Mouse (Mus musculus): ENCODE measurements around the gene Sh3yl1. TPM values are rescaled to one million over a fixed set of nuclear protein-coding genes. Genes with fewer than 3 reads are reported as not detected.

Sh3yl1 gene
- total and polyA plus RNA-seq, 3 experiments = 0.28 to 1.0 (median 0.59) TPM

GRCm38 (mm10) chr12:30897039-30897438, 14.4 kb upstream of the Sh3yl1 start:
- Histone ChIP-seq H3K4me2 (ENCODE audit: insufficient read depth, low read depth, poor library complexity, severe bottlenecking) (no peak overlapping the region), H3K27me3 (replicated peaks) (no peaks in the 10 kb centered on the region), H3K9me3 (replicated peaks; ENCODE audit: low read length) (no peaks in the 10 kb centered on the region), H3K27ac (ENCODE audit: insufficient read depth, low read depth) (no peak overlapping the region), H3K36me3 (replicated peaks in 1 of 2; ENCODE audit: control insufficient read depth in 1 of 2, insufficient read depth in 1 of 2, low read length in 1 of 2) (peaks cover 15 to 48% of the 10 kb centered on the region in 2 experiments), H3K4me3 (replicated peaks in 1 of 3; ENCODE audit: low read depth in 2 of 3, low read length in 2 of 3, poor library complexity in 1 of 3) (no peak overlapping the region), H3K4me1 (ENCODE audit: control insufficient read depth in 1 of 2, insufficient read depth in 2 of 2) (peaks cover 0 to 2% of the 10 kb centered on the region in 2 experiments; a peak in 1 of 4 replicates), H3K9ac (ENCODE audit: insufficient read depth, low read depth) (no peak overlapping the region), H3K79me2 (replicated peaks; ENCODE audit: control insufficient read depth, extremely low read depth, insufficient read depth, poor library complexity, severe bottlenecking) (peaks cover 3% of the 10 kb centered on the region; the same call in 1 of the 2 replicates)
- dilution Hi-C loops (cut with MboI; ENCODE audit: extremely low pct_ligation_motif_present, extremely low pct_unique_long_range_greater_than_20kb, low sequenced_read_pairs) (no loop called here), in situ Hi-C loops (cut with MboI; ENCODE audit: low pct_ligation_motif_present, low pct_unique_long_range_greater_than_20kb, low sequenced_read_pairs) (no loop called here)
- no peak for TF ChIP-seq NRF1 (IDR thresholded peaks at IDR 0.05; ENCODE audit: low read depth, low read length)
- no peak for TF ChIP-seq RAD21 (IDR thresholded peaks at IDR 0.05; ENCODE audit: low read depth, low read length)
- TF ChIP-seq ZKSCAN1 (IDR thresholded peaks at IDR 0.05; ENCODE audit: borderline replicate concordance, low read depth, low read length) = no peak
- TF ChIP-seq JUN (IDR thresholded peaks at IDR 0.05; ENCODE audit: insufficient read depth, low read depth, low read length) = no peak
- no peak for TF ChIP-seq E2F4 (IDR thresholded peaks at IDR 0.05; ENCODE audit: insufficient replicate concordance, low read depth, low read length)
- TF ChIP-seq NELFE (IDR thresholded peaks at IDR 0.05; ENCODE audit: low read depth, low read length) = no peak
- TF ChIP-seq IRF4 (IDR thresholded peaks at IDR 0.05; ENCODE audit: low read depth, low read length) = no peak
- TF ChIP-seq TCF12 (IDR thresholded peaks at IDR 0.05; ENCODE audit: low read depth, low read length) = no peak
- TF ChIP-seq ZMIZ1 (IDR thresholded peaks at IDR 0.05; ENCODE audit: low read depth, low read length) = no peak
- no peak for TF ChIP-seq POLR2AphosphoS2 (IDR thresholded peaks at IDR 0.05; ENCODE audit: low read depth, low read length)
- no peak for TF ChIP-seq CHD1 (IDR thresholded peaks at IDR 0.05; ENCODE audit: low read depth, low read length)
- no peak for DNase-seq (ENCODE audit: extremely low read depth)

- Histone ChIP-seq H3K27ac (ENCODE audit: insufficient read depth, low read depth) (no peak overlapping the region), H3K36me3 (replicated peaks in 1 of 2; ENCODE audit: control insufficient read depth in 1 of 2, insufficient read depth in 1 of 2, low read length in 1 of 2) (peaks cover 11 to 38% of the 10 kb centered on the region in 2 experiments), H3K9me3 (replicated peaks; ENCODE audit: low read length) (no peaks in the 10 kb centered on the region), H3K4me2 (ENCODE audit: insufficient read depth, low read depth, poor library complexity, severe bottlenecking) (no peak overlapping the region), H3K4me1 (ENCODE audit: control insufficient read depth in 1 of 2, insufficient read depth in 2 of 2) (peaks cover 3 to 43% of the 10 kb centered on the region in 2 experiments; a peak in 3 of 4 replicates), H3K9ac (ENCODE audit: insufficient read depth, low read depth) (no peak overlapping the region), H3K27me3 (replicated peaks) (peaks cover 13% of the 10 kb centered on the region), H3K4me3 (replicated peaks in 1 of 3; ENCODE audit: low read depth in 2 of 3, low read length in 2 of 3, poor library complexity in 1 of 3) (no peak overlapping the region), H3K79me2 (replicated peaks; ENCODE audit: control insufficient read depth, extremely low read depth, insufficient read depth, poor library complexity, severe bottlenecking) (peaks cover 31% of the 10 kb centered on the region)
- no peak for DNase-seq (ENCODE audit: extremely low read depth)
- in situ Hi-C loops (cut with MboI; ENCODE audit: low pct_ligation_motif_present, low pct_unique_long_range_greater_than_20kb, low sequenced_read_pairs) = no loop called here
- dilution Hi-C loops (cut with MboI; ENCODE audit: extremely low pct_ligation_motif_present, extremely low pct_unique_long_range_greater_than_20kb, low sequenced_read_pairs) = no loop called here
- TF ChIP-seq NRF1 (IDR thresholded peaks at IDR 0.05; ENCODE audit: low read depth, low read length) = no peak
- no peak for TF ChIP-seq IRF4 (IDR thresholded peaks at IDR 0.05; ENCODE audit: low read depth, low read length)
- no peak for TF ChIP-seq MYC (IDR thresholded peaks at IDR 0.05; ENCODE audit: low read depth, low read length)
- TF ChIP-seq MAFK (IDR thresholded peaks at IDR 0.05; ENCODE audit: insufficient replicate concordance, low read length) = no peak
- no peak for TF ChIP-seq KAT2A (IDR thresholded peaks at IDR 0.05; ENCODE audit: insufficient replicate concordance, low read length)
- TF ChIP-seq TBP (conservative IDR thresholded peaks at IDR 0.05; ENCODE audit: low read depth, low read length) = no peak
- TF ChIP-seq RCOR1 (conservative IDR thresholded peaks at IDR 0.05; ENCODE audit: low read depth, low read length) = no peak
- TF ChIP-seq E2F4 (IDR thresholded peaks at IDR 0.05; ENCODE audit: insufficient replicate concordance, low read depth, low read length) = no peak
- TF ChIP-seq ZKSCAN1 (IDR thresholded peaks at IDR 0.05; ENCODE audit: borderline replicate concordance, low read depth, low read length) = no peak
- TF ChIP-seq NELFE (IDR thresholded peaks at IDR 0.05; ENCODE audit: low read depth, low read length) = no peak
- TF ChIP-seq CHD1 (IDR thresholded peaks at IDR 0.05; ENCODE audit: low read depth, low read length) = no peak
- TF ChIP-seq MAZ (IDR thresholded peaks at IDR 0.05; ENCODE audit: low read depth, low read length) = no peak
- TF ChIP-seq MXI1 (IDR thresholded peaks at IDR 0.05; ENCODE audit: low read depth, low read length) = no peak
- no peak for TF ChIP-seq ZC3H11A (IDR thresholded peaks at IDR 0.05; ENCODE audit: low read depth, low read length)
- no peak for TF ChIP-seq MEF2A (IDR thresholded peaks at IDR 0.05; ENCODE audit: borderline replicate concordance, low read depth, low read length)
- no peak for TF ChIP-seq CTCF (conservative IDR thresholded peaks at IDR 0.05 in 1 of 2, IDR thresholded peaks at IDR 0.05 in 1 of 2; ENCODE audit: low read depth in 2 of 2, low read length in 2 of 2)
- TF ChIP-seq GABPA (IDR thresholded peaks at IDR 0.05; ENCODE audit: insufficient replicate concordance, low read depth, low read length) = no peak
These were observed 2.8 kb upstream of the Sh3yl1 start for GRCm38 (mm10) chr12:30908658-30909057.

Measured in CH12.LX (cell line).